Mouse (Mus musculus): ENCODE results near the gene Clcnka. TPM values are rescaled to one million over a fixed set of nuclear protein-coding genes. Genes with fewer than 3 reads are reported as not detected.

The Clcnka gene
- polyA plus RNA-seq, 1 experiment: not detected

- Histone ChIP-seq H3K4me3 (replicated peaks) (no peak overlapping the region), H3K4me1 (ENCODE audit: control insufficient read depth) (no peaks in the 10 kb centered on the region), H3K9me3 (ENCODE audit: control insufficient read depth, low read length) (no peaks in the 10 kb centered on the region), H3K36me3 (ENCODE audit: control insufficient read depth) (no peaks in the 10 kb centered on the region), H3K27me3 (ENCODE audit: control insufficient read depth) (peaks cover 39% of the 10 kb centered on the region)
- TF ChIP-seq GATA1 (IDR thresholded peaks at IDR 0.05; ENCODE audit: low read length) (no peak), TAL1 (IDR thresholded peaks at IDR 0.05; ENCODE audit: low read length) (no peak)
Observed at GRCm38 (mm10) chr4:141365876-141366275, 32.6 kb downstream of the Clcnka start.

GRCm38 (mm10) chr4:141365126-141365525, 33.4 kb downstream of the Clcnka start:
- H3K36me3 ChIP-seq (ENCODE audit: control insufficient read depth): no peaks in the 10 kb centered on the region
- H3K9me3 ChIP-seq (ENCODE audit: control insufficient read depth, low read length): no peaks in the 10 kb centered on the region
- H3K27me3 ChIP-seq (ENCODE audit: control insufficient read depth): peaks cover 39% of the 10 kb centered on the region
- no peaks in the 10 kb centered on the region for H3K4me1 ChIP-seq (ENCODE audit: control insufficient read depth)
- TF ChIP-seq GATA1 (IDR thresholded peaks at IDR 0.05; ENCODE audit: low read length) (no peak), TAL1 (IDR thresholded peaks at IDR 0.05; ENCODE audit: low read length) (no peak)
- no peak overlapping the region for H3K4me3 ChIP-seq (replicated peaks)

- Histone ChIP-seq H3K4me3 (replicated peaks) (no peak overlapping the region), H3K27me3 (ENCODE audit: control insufficient read depth) (peaks cover 27% of the 10 kb centered on the region), H3K4me1 (ENCODE audit: control insufficient read depth) (no peaks in the 10 kb centered on the region), H3K36me3 (ENCODE audit: control insufficient read depth) (no peaks in the 10 kb centered on the region), H3K9me3 (ENCODE audit: control insufficient read depth, low read length) (no peaks in the 10 kb centered on the region; the same call in 1 of the 2 replicates)
- TF ChIP-seq GATA1 (IDR thresholded peaks at IDR 0.05; ENCODE audit: low read length): no peak
- no peak for TF ChIP-seq TAL1 (IDR thresholded peaks at IDR 0.05; ENCODE audit: low read length)
Observed at GRCm38 (mm10) chr4:141362937-141363548, 35.5 kb downstream of the Clcnka start.

GRCm38 (mm10) chr4:141360846-141361245, 37.7 kb downstream of the Clcnka start:
- Histone ChIP-seq H3K27me3 (ENCODE audit: control insufficient read depth) (peaks cover 8% of the 10 kb centered on the region), H3K9me3 (ENCODE audit: control insufficient read depth, low read length) (peaks cover 7% of the 10 kb centered on the region), H3K36me3 (ENCODE audit: control insufficient read depth) (no peaks in the 10 kb centered on the region), H3K4me3 (replicated peaks) (no peak overlapping the region), H3K4me1 (ENCODE audit: control insufficient read depth) (no peaks in the 10 kb centered on the region)
- TF ChIP-seq TAL1 (IDR thresholded peaks at IDR 0.05; ENCODE audit: low read length): no peak
- no peak for TF ChIP-seq GATA1 (IDR thresholded peaks at IDR 0.05; ENCODE audit: low read length)

GRCm38 (mm10) chr4:141359222-141359621, 39.3 kb downstream of the Clcnka start:
- 0 out of 2 replicates have a peak, but pooled peaks cover 2% of the 10 kb centered on the region for H3K27me3 ChIP-seq (ENCODE audit: control insufficient read depth)
- no peaks in the 10 kb centered on the region for H3K36me3 ChIP-seq (ENCODE audit: control insufficient read depth)
- peaks cover 7% of the 10 kb centered on the region for H3K9me3 ChIP-seq (ENCODE audit: control insufficient read depth, low read length)
- TF ChIP-seq GATA1 (IDR thresholded peaks at IDR 0.05; ENCODE audit: low read length): no peak
- no peak overlapping the region for H3K4me3 ChIP-seq (replicated peaks)
- no peaks in the 10 kb centered on the region for H3K4me1 ChIP-seq (ENCODE audit: control insufficient read depth)

GRCm38 (mm10) chr4:141357811-141358210, 40.7 kb downstream of the Clcnka start:
- H3K4me1 ChIP-seq (ENCODE audit: control insufficient read depth): no peaks in the 10 kb centered on the region
- 0 out of 2 replicates have a peak, but pooled peaks cover 2% of the 10 kb centered on the region for H3K27me3 ChIP-seq (ENCODE audit: control insufficient read depth)
- TF ChIP-seq GATA1 (IDR thresholded peaks at IDR 0.05; ENCODE audit: low read length): no peak
- TF ChIP-seq TAL1 (IDR thresholded peaks at IDR 0.05; ENCODE audit: low read length): no peak
- no peak overlapping the region for H3K4me3 ChIP-seq (replicated peaks)
- no peaks in the 10 kb centered on the region for H3K36me3 ChIP-seq (ENCODE audit: control insufficient read depth)
- H3K9me3 ChIP-seq (ENCODE audit: control insufficient read depth, low read length): peaks cover 7% of the 10 kb centered on the region

GRCm38 (mm10) chr4:141353868-141354267, 44.7 kb downstream of the Clcnka start:
- TF ChIP-seq GATA1 (IDR thresholded peaks at IDR 0.05; ENCODE audit: low read length): no peak
- no peak for TF ChIP-seq TAL1 (IDR thresholded peaks at IDR 0.05; ENCODE audit: low read length)

GRCm38 (mm10) chr4:141352986-141353385, 45.5 kb downstream of the Clcnka start:
- TF ChIP-seq TAL1 (IDR thresholded peaks at IDR 0.05; ENCODE audit: low read length) (no peak), GATA1 (IDR thresholded peaks at IDR 0.05; ENCODE audit: low read length) (no peak)
- no peaks in the 10 kb centered on the region for H3K27me3 ChIP-seq (ENCODE audit: control insufficient read depth)
- H3K4me3 ChIP-seq (replicated peaks): no peak overlapping the region
- H3K9me3 ChIP-seq (ENCODE audit: control insufficient read depth, low read length): peaks cover 7% of the 10 kb centered on the region
- no peaks in the 10 kb centered on the region for H3K36me3 ChIP-seq (ENCODE audit: control insufficient read depth)
- no peaks in the 10 kb centered on the region for H3K4me1 ChIP-seq (ENCODE audit: control insufficient read depth)

More at GRCm38 (mm10) chr4:141353868-141354267, 44.7 kb downstream of the Clcnka start:
- Histone ChIP-seq H3K4me1 (ENCODE audit: control insufficient read depth) (no peaks in the 10 kb centered on the region), H3K4me3 (replicated peaks) (no peak overlapping the region), H3K27me3 (ENCODE audit: control insufficient read depth) (no peaks in the 10 kb centered on the region), H3K36me3 (ENCODE audit: control insufficient read depth) (no peaks in the 10 kb centered on the region), H3K9me3 (ENCODE audit: control insufficient read depth, low read length) (peaks cover 7% of the 10 kb centered on the region)

GRCm38 (mm10) chr4:141351972-141352371, 46.6 kb downstream of the Clcnka start:
- Histone ChIP-seq H3K4me3 (replicated peaks) (no peak overlapping the region), H3K9me3 (ENCODE audit: control insufficient read depth, low read length) (no peaks in the 10 kb centered on the region), H3K4me1 (ENCODE audit: control insufficient read depth) (no peaks in the 10 kb centered on the region), H3K27me3 (ENCODE audit: control insufficient read depth) (no peaks in the 10 kb centered on the region), H3K36me3 (ENCODE audit: control insufficient read depth) (no peaks in the 10 kb centered on the region)
- TF ChIP-seq GATA1 (IDR thresholded peaks at IDR 0.05; ENCODE audit: low read length) (no peak), TAL1 (IDR thresholded peaks at IDR 0.05; ENCODE audit: low read length) (no peak)

- H3K4me1 ChIP-seq (ENCODE audit: control insufficient read depth): no peaks in the 10 kb centered on the region
- TF ChIP-seq GATA1 (IDR thresholded peaks at IDR 0.05; ENCODE audit: low read length) (no peak), TAL1 (IDR thresholded peaks at IDR 0.05; ENCODE audit: low read length) (no peak)
- H3K9me3 ChIP-seq (ENCODE audit: control insufficient read depth, low read length): no peaks in the 10 kb centered on the region
- H3K4me3 ChIP-seq (replicated peaks): no peak overlapping the region
- no peaks in the 10 kb centered on the region for H3K27me3 ChIP-seq (ENCODE audit: control insufficient read depth)
- no peaks in the 10 kb centered on the region for H3K36me3 ChIP-seq (ENCODE audit: control insufficient read depth)
Observed at GRCm38 (mm10) chr4:141350015-141350414, 48.5 kb downstream of the Clcnka start.

All from erythroblast, embryonic 14.5 days (primary cell).